In genomic region chr4:43060286-43060685, GRCm38 (mm10) we compare ENCODE assay signal across 14 mouse cellular contexts. TPM values are rescaled to one million over a fixed set of nuclear protein-coding genes. Genes with fewer than 3 reads are reported as not detected.
A peak's percentile ranks its signal among the peaks of the same experiment; 100 is the strongest.
DNase-seq lines count a peak whose midpoint lies in the region; ATAC-seq and TF ChIP-seq lines count a peak whose summit lies in the region.
"Had no signal": no experiment of that assay in that cellular context is flagged by ENCODE, and none has a peak within 500 bp of the region (broad histone marks: within the 10 kb centered on the region; RNA-seq: fewer than 3 reads in every experiment).

No protein-coding gene starts in this region.

- no peak for ATAC-seq in kidney, postnatal 0 days (replicated peaks; ENCODE audit: low FRiP score, low read depth)
- ATAC-seq in forebrain, embryonic 16.5 days: no peak
- no peak for ATAC-seq in midbrain, embryonic 16.5 days
- ATAC-seq: activated CD4-positive, CD25-positive, alpha-beta regulatory T cell, adult 4 months; liver, embryonic 12.5 days had no signal

- no peaks in the 10 kb centered on the region for H3K36me3 ChIP-seq in heart, embryonic 10.5 days
- no peaks in the 10 kb centered on the region for H3K36me3 ChIP-seq in kidney, postnatal 0 days (ENCODE audit: insufficient read depth, low read length)
- H3K36me3 ChIP-seq in forebrain, embryonic 16.5 days (ENCODE audit: control insufficient read depth, insufficient read depth): no peaks in the 10 kb centered on the region
- no peaks in the 10 kb centered on the region for H3K36me3 ChIP-seq in midbrain, embryonic 16.5 days (ENCODE audit: control insufficient read depth, insufficient read depth, low read length)
- H3K36me3 ChIP-seq: liver, embryonic 12.5 days had no signal

- H3K9me3 ChIP-seq in heart, embryonic 10.5 days: no peaks in the 10 kb centered on the region
- H3K9me3 ChIP-seq in kidney, postnatal 0 days (replicated peaks; ENCODE audit: low read length): no peaks in the 10 kb centered on the region
- no peaks in the 10 kb centered on the region for H3K9me3 ChIP-seq in forebrain, embryonic 16.5 days (ENCODE audit: control insufficient read depth, low read length)
- no peaks in the 10 kb centered on the region for H3K9me3 ChIP-seq in midbrain, embryonic 16.5 days (replicated peaks; ENCODE audit: control insufficient read depth, low read length, poor library complexity, severe bottlenecking)
- H3K9me3 ChIP-seq: liver, embryonic 12.5 days had no signal

- H3K27me3 ChIP-seq in heart, embryonic 10.5 days (ENCODE audit: insufficient read depth, poor library complexity, severe bottlenecking): peaks cover 16% of the 10 kb centered on the region; the same call in 1 of the 2 replicates
- no peaks in the 10 kb centered on the region for H3K27me3 ChIP-seq in kidney, postnatal 0 days (ENCODE audit: insufficient read depth, low read length)
- no peaks in the 10 kb centered on the region for H3K27me3 ChIP-seq in forebrain, embryonic 16.5 days (replicated peaks; ENCODE audit: control insufficient read depth, insufficient read depth, low read length)
- no peaks in the 10 kb centered on the region for H3K27me3 ChIP-seq in midbrain, embryonic 16.5 days (ENCODE audit: control insufficient read depth, insufficient read depth, low read depth, low read length)

- no peak overlapping the region for H3K27ac ChIP-seq in heart, embryonic 10.5 days
- H3K27ac ChIP-seq in kidney, postnatal 0 days: 0 out of 2 replicates have a peak overlapping the region, but pooled peaks have one; percentile 6
- no peak overlapping the region for H3K27ac ChIP-seq in forebrain, embryonic 16.5 days (ENCODE audit: low read length)
- no peak overlapping the region for H3K27ac ChIP-seq in midbrain, embryonic 16.5 days (ENCODE audit: low read length)
- H3K27ac ChIP-seq: liver, embryonic 12.5 days had no signal

- WGBS in heart, embryonic 10.5 days: 54% methylated on average over 3 of the region's 3 CpGs
- WGBS in kidney, postnatal 0 days: 19% methylated on average over 3 of the region's 3 CpGs
- 32% methylated on average over 3 of the region's 3 CpGs for WGBS in forebrain, embryonic 16.5 days
- WGBS in midbrain, embryonic 16.5 days: 32% methylated on average over 3 of the region's 3 CpGs

- H3K4me1 ChIP-seq in heart, embryonic 10.5 days: peaks cover 6% of the 10 kb centered on the region
- H3K4me1 ChIP-seq in kidney, postnatal 0 days (replicated peaks; ENCODE audit: insufficient read depth, low read length): peaks cover 4% of the 10 kb centered on the region; the same call in 1 of the 2 replicates
- peaks cover 18% of the 10 kb centered on the region for H3K4me1 ChIP-seq in forebrain, embryonic 16.5 days (replicated peaks; ENCODE audit: control insufficient read depth, insufficient read depth, low read length)
- H3K4me1 ChIP-seq in midbrain, embryonic 16.5 days (ENCODE audit: control insufficient read depth, insufficient read depth, low read length): peaks cover 13% of the 10 kb centered on the region

- no peak overlapping the region for H3K4me2 ChIP-seq in kidney, postnatal 0 days (ENCODE audit: low read length)
- H3K4me2 ChIP-seq in forebrain, embryonic 16.5 days (ENCODE audit: low read length): peak overlapping the region; percentile 65
- H3K4me2 ChIP-seq in midbrain, embryonic 16.5 days (ENCODE audit: low read length): peak overlapping the region; percentile 73

- DNase-seq in heart, embryonic 10.5 days (ENCODE audit: low spot score): no peak
- DNase-seq in heart, adult 8-10 months (ENCODE audit: low spot score): no peak
- peak; percentile 89 for DNase-seq in kidney, postnatal 0 days (ENCODE audit: low spot score)
- no peak for DNase-seq in kidney, adult 11 months
- DNase-seq in layer of hippocampus, adult 9-10 months (ENCODE audit: low spot score): no peak
- no peak for DNase-seq in thymus, postnatal 10 days (ENCODE audit: low spot score in 2 of 2)
- DNase-seq: cerebellum, postnatal 10 days; lung, postnatal 14 days; thymus, postnatal 4 days had no signal

- H3K9ac ChIP-seq in kidney, postnatal 0 days (ENCODE audit: low read depth, low read length): no peak overlapping the region
- H3K9ac ChIP-seq in forebrain, embryonic 16.5 days (replicated peaks; ENCODE audit: low read depth, low read length): no peak overlapping the region
- no peak overlapping the region for H3K9ac ChIP-seq in midbrain, embryonic 16.5 days (ENCODE audit: low read depth, low read length)

- H3K4me3 ChIP-seq in heart, embryonic 10.5 days: peak overlapping the region; percentile 77; the same call in 1 of the 2 replicates
- no peak overlapping the region; the same call in 1 of the 2 replicates for H3K4me3 ChIP-seq in kidney, postnatal 0 days (replicated peaks; ENCODE audit: low read depth, low read length)
- H3K4me3 ChIP-seq in forebrain, embryonic 16.5 days (replicated peaks; ENCODE audit: low read length): 0 out of 2 replicates have a peak overlapping the region, but pooled peaks have one; percentile 2
- H3K4me3 ChIP-seq in midbrain, embryonic 16.5 days (ENCODE audit: low read depth, low read length): no peak overlapping the region; the same call in 1 of the 2 replicates
- H3K4me3 ChIP-seq: myocyte had no signal

- peak; percentile 26; the same call in 1 of the 2 replicates for TF ChIP-seq CTCF in kidney, postnatal 0 days (IDR thresholded peaks at IDR 0.05; ENCODE audit: low read depth)

RNA-seq across cellular contexts. Expression of gene Unc13b, which starts 1.5 kb away (rescaled TPM):
- polyA plus RNA-seq in heart, embryonic 10.5 days (2016; fragmentation: Nextera tagmentation; extraction: Ambion mirVana): 7.1 and 8.5 TPM in 2 replicates
- total RNA-seq in heart, adult 8-10 months (2022): 10 to 100 TPM in 3 of 4 experiments, 1 to 10 TPM in 1; 7.7 to 11.7 (median 10.1) TPM
- 3.3 and 3.8 TPM in 2 replicates for polyA plus RNA-seq in kidney, postnatal 0 days (2015; fragmentation: Nextera tagmentation; extraction: Ambion mirVana)
- polyA plus RNA-seq in forebrain, embryonic 16.5 days (2015; fragmentation: Nextera tagmentation; extraction: Ambion mirVana): 15.5 and 21.6 TPM in 2 replicates
- polyA plus RNA-seq in midbrain, embryonic 16.5 days (2015; fragmentation: Nextera tagmentation; extraction: Ambion mirVana): 19.5 and 20.8 TPM in 2 replicates

RNA-seq across cellular contexts. Expression of gene Fam214b, which starts 14.3 kb away (rescaled TPM):
- 12.0 and 12.7 TPM in 2 replicates for polyA plus RNA-seq in heart, embryonic 10.5 days (2016; fragmentation: Nextera tagmentation; extraction: Ambion mirVana)
- 10 to 100 TPM; 25.7 to 34.1 (median 30.1) TPM for total RNA-seq in heart, adult 8-10 months (2022)
- 8.1 and 8.9 TPM in 2 replicates for polyA plus RNA-seq in kidney, postnatal 0 days (2015; fragmentation: Nextera tagmentation; extraction: Ambion mirVana)
- 39.2 and 48.2 TPM in 2 replicates for polyA plus RNA-seq in forebrain, embryonic 16.5 days (2015; fragmentation: Nextera tagmentation; extraction: Ambion mirVana)
- 43.4 and 49.9 TPM in 2 replicates for polyA plus RNA-seq in midbrain, embryonic 16.5 days (2015; fragmentation: Nextera tagmentation; extraction: Ambion mirVana)

RNA-seq across cellular contexts. Expression of gene Stoml2, which starts 28.8 kb away (rescaled TPM):
- polyA plus RNA-seq in heart, embryonic 10.5 days (2016; fragmentation: Nextera tagmentation; extraction: Ambion mirVana): 320 and 370 TPM in 2 replicates
- total RNA-seq in heart, adult 8-10 months (2022): 100 to 1,000 TPM; 104 to 110 (median 108) TPM
- 253 and 273 TPM in 2 replicates for polyA plus RNA-seq in kidney, postnatal 0 days (2015; fragmentation: Nextera tagmentation; extraction: Ambion mirVana)
- polyA plus RNA-seq in forebrain, embryonic 16.5 days (2015; fragmentation: Nextera tagmentation; extraction: Ambion mirVana): 237 and 238 TPM in 2 replicates
- polyA plus RNA-seq in midbrain, embryonic 16.5 days (2015; fragmentation: Nextera tagmentation; extraction: Ambion mirVana): 211 and 234 TPM in 2 replicates

RNA-seq across cellular contexts. Expression of gene Pigo, which starts 34.7 kb away (rescaled TPM):
- polyA plus RNA-seq in heart, embryonic 10.5 days (2016; fragmentation: Nextera tagmentation; extraction: Ambion mirVana): 18.4 and 21.0 TPM in 2 replicates
- 10 to 100 TPM; 19.6 to 27.4 (median 23.6) TPM for total RNA-seq in heart, adult 8-10 months (2022)
- polyA plus RNA-seq in kidney, postnatal 0 days (2015; fragmentation: Nextera tagmentation; extraction: Ambion mirVana): 19.2 and 21.3 TPM in 2 replicates
- 20.9 and 24.5 TPM in 2 replicates for polyA plus RNA-seq in forebrain, embryonic 16.5 days (2015; fragmentation: Nextera tagmentation; extraction: Ambion mirVana)
- polyA plus RNA-seq in midbrain, embryonic 16.5 days (2015; fragmentation: Nextera tagmentation; extraction: Ambion mirVana): 29.0 and 32.0 TPM in 2 replicates

RNA-seq across cellular contexts. Expression of gene Fancg, which starts 50.0 kb away (rescaled TPM):
- 13.9 and 18.0 TPM in 2 replicates for polyA plus RNA-seq in heart, embryonic 10.5 days (2016; fragmentation: Nextera tagmentation; extraction: Ambion mirVana)
- 1 to 10 TPM; 1.7 to 2.8 (median 2.2) TPM for total RNA-seq in heart, adult 8-10 months (2022)
- 7.2 and 9.2 TPM in 2 replicates for polyA plus RNA-seq in kidney, postnatal 0 days (2015; fragmentation: Nextera tagmentation; extraction: Ambion mirVana)
- polyA plus RNA-seq in forebrain, embryonic 16.5 days (2015; fragmentation: Nextera tagmentation; extraction: Ambion mirVana): 32.8 and 33.2 TPM in 2 replicates
- 26.9 and 30.0 TPM in 2 replicates for polyA plus RNA-seq in midbrain, embryonic 16.5 days (2015; fragmentation: Nextera tagmentation; extraction: Ambion mirVana)

Comparison
In these comparisons a context has a peak if more than half of its experiments do, and no peak if none do; other contexts are left out.
1. H3K4me3 ChIP-seq: peak in heart, embryonic 10.5 days (single experiment) and forebrain, embryonic 16.5 days (single experiment); none in kidney, postnatal 0 days (single experiment) and midbrain, embryonic 16.5 days (single experiment).